Mouse (Mus musculus) lung, adult 2 months (tissue): ENCODE data around the gene Pdgfb. TPM values are rescaled to one million over a fixed set of nuclear protein-coding genes. Genes with fewer than 3 reads are reported as not detected.

Experiments
- DNase-seq: peaks from one replicate; pipeline ENCODE4 v3.0.0; 2022
- H3K4me1 ChIP-seq: fragments of 200-500 bp; 2 replicates; pipeline ENCODE4 v1.6.1; 2011; ENCODE audit warnings: low read length; ENCODE audit not compliant: control insufficient read depth, insufficient read depth
- H3K4me3 ChIP-seq: fragments of 200-500 bp; replicated peaks from 2 replicates; pipeline ENCODE3; 2011; ENCODE audit warnings: low read depth, mild to moderate bottlenecking, control low read depth, low read length; ENCODE audit errors: extremely low read depth
- CTCF ChIP-seq: fragments of 200-500 bp; IDR thresholded peaks from 2 replicates; pipeline ENCODE4 v1.5.1; 2011; ENCODE audit warnings: mild to moderate bottlenecking, low read length, control low read depth; ENCODE audit not compliant: insufficient read depth
- POLR2A ChIP-seq: fragments of 200-500 bp; IDR thresholded peaks from 2 replicates; pipeline ENCODE4 v1.6.1; 2011; ENCODE audit warnings: low read depth, mild to moderate bottlenecking, control low read depth, low read length, borderline replicate concordance; ENCODE audit errors: extremely low read depth
- WGBS: fragments of 180-500 bp; shearing (Covaris S2); methylation state at CpG from one replicate; pipeline ENCODE4 v1.1.7; 2018; 5-methylcytosine and 5-hydroxymethylcytosine counted together
- polyA plus RNA-seq: library from polyadenylated mRNA; depleted of rRNA; stranded (reverse); fragments of >200 nt; gene quantifications from 2 replicates; pipeline ENCODE4 v1.2.3, GENCODE M21; 2012; rRNA removed

Gene Pdgfb
- polyA plus RNA-seq, 1 experiment, result 155 TPM

DNA sequence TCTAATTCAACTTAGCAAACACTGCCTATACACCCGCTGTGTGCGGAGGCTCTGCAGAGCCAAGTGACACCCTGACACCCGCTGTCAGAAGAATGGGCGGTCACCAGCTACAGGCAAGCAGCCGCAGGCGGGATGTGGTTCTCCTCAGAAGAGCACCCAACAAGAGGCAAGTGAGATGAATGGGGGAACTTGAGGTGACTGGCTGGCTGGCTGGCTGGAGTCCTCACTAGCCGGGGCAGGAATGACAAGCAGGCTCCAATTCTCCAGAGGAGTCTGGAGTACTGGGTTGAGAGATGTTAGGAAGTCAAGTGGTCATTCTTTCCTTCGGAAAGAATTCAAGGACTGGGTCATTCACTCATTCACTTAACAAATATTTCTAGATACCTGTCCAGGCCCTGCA lies 58.2 kb downstream of the Pdgfb start:
- DNase-seq, result no peak
- WGBS, result 42% methylated on average over 8 of the region's 8 CpGs
- TF ChIP-seq POLR2A, result no peak
- TF ChIP-seq CTCF, result no peak
- H3K4me1 ChIP-seq, result peaks cover 9% of the 10 kb centered on the region; the same call in 1 of the 2 replicates
- H3K4me3 ChIP-seq, result no peak overlapping the region

DNA sequence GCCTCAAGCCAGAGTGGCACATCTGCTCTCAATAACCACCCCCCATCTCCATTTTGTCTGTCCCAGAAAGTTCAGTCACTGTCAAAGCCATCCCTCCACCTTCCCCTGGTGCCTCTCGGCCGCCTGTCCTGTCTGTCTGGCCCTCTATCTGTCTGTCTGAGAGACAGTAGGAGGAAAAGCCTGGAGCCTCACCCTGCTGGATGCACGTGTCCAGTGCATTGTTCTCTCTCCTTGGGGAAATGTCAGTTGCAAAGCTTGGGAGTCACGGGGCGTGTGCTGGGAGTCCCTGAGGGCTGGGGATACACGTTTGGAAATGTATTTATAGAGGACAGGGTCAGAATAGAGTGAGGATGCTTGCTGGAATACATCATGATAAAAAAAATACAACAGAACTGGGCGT lies 61.3 kb downstream of the Pdgfb start:
- 56% methylated on average over 7 of the region's 7 CpGs for WGBS

DNA sequence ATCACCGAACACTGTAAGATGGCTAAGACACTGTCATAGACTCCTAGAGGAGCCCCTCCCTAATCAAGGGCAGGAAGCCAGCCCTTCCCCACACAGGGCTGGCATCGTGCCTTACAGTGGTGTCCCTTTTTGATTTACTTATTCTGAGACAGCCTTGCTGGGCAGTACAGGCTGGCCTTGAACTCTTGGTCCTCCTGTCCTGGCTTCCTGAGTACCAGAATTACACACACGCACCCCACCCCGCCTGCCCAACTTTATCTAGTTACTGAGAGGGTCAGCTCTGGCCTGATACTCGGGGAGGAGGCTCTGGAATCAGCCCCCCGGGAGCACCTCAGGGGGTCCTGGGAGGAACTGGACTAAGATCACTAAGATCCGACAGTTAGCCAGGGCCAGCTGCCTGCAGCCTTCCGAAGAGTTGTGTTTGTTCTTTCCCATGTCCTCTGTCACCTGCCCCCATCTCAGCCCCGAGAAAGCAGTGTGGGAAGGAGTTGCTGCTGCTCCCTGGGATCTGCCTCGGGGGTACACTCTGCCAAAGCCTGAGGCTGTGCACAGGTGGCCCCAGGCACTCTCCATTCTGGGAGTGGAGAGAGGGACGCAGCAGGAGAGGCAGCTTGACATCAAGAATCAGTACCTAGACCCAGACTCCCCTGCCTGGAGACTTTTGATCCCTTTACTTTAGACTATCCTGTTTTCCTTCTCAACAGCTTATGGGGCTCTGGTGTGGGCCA lies 62.1 kb downstream of the Pdgfb start:
- 35% methylated on average over 11 of the region's 11 CpGs for WGBS
- no peak overlapping the region for H3K4me3 ChIP-seq
- no peak for DNase-seq
- no peak for TF ChIP-seq POLR2A
- TF ChIP-seq CTCF, result no peak
- peaks cover 23% of the 10 kb centered on the region for H3K4me1 ChIP-seq

More for the DNA sequence above, 61.3 kb downstream of the Pdgfb start:
- no peak for DNase-seq
- H3K4me1 ChIP-seq, result peaks cover 23% of the 10 kb centered on the region
- H3K4me3 ChIP-seq, result no peak overlapping the region
- TF ChIP-seq POLR2A (no peak), CTCF (no peak)

DNA sequence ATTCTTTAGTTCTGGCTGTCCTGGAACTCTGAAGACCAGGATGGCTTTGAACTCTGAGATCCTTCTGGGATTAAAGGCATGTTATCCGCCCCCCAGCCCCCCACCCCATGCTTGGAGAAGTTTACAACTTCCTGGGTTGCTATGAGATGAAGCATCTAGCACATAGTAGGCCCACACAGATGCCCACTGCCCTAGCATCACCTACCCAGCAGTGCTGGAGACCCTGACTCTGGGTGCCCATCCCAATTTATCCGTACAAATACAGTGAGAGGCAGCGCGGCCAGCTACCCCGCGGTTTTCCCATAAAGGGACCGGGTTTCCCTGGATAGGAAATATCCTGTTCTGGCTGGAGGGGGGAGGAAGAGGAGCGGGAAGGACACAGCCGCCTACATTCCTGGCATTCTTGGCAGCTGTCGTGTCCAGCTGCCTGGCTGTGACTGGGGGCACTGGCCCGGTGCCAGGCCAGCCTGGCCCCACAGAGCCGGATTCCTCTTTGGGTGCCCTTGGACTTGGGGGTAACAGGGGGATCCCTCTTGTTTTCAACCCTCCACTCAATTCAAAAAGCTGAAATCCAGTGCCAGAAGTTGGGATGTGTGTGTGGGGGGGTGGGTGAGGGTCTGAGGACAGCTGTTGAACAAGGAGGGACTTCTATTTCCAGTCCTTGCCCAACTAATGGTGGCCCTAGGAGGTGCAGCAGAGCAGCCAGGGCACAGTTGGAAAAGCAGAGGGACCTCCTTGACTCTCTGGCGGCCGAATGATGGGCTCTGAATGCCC lies 62.9 kb downstream of the Pdgfb start:
- peak; percentile 68 for DNase-seq
- Histone ChIP-seq H3K4me3 (no peak overlapping the region), H3K4me1 (peaks cover 23% of the 10 kb centered on the region)
- WGBS, result 21% methylated on average over 14 of the region's 14 CpGs
- TF ChIP-seq CTCF (no peak), POLR2A (no peak)

DNA sequence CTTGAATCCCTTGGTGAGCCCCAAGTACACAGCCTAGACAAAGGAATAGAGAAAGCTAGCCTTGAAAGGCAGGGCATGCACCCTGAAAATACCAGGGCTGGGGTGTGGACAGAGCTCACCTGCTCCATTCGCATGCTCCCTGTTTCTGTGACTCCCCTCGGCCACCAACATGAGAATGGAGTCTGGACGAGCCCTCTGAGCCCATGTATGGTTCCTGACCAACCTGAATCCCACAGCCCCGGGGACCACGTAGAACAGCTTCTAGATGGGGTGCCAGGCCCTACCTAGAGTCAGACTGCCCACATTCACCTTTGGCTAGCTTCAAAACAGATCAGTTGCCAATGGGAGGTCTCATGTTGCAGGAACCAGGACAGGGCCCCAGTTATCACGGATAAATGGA lies 63.6 kb downstream of the Pdgfb start:
- Histone ChIP-seq H3K4me1 (peaks cover 23% of the 10 kb centered on the region), H3K4me3 (no peak overlapping the region)
- TF ChIP-seq CTCF (no peak), POLR2A (no peak)
- 78% methylated on average over 6 of the region's 6 CpGs for WGBS
- DNase-seq, result no peak

DNA sequence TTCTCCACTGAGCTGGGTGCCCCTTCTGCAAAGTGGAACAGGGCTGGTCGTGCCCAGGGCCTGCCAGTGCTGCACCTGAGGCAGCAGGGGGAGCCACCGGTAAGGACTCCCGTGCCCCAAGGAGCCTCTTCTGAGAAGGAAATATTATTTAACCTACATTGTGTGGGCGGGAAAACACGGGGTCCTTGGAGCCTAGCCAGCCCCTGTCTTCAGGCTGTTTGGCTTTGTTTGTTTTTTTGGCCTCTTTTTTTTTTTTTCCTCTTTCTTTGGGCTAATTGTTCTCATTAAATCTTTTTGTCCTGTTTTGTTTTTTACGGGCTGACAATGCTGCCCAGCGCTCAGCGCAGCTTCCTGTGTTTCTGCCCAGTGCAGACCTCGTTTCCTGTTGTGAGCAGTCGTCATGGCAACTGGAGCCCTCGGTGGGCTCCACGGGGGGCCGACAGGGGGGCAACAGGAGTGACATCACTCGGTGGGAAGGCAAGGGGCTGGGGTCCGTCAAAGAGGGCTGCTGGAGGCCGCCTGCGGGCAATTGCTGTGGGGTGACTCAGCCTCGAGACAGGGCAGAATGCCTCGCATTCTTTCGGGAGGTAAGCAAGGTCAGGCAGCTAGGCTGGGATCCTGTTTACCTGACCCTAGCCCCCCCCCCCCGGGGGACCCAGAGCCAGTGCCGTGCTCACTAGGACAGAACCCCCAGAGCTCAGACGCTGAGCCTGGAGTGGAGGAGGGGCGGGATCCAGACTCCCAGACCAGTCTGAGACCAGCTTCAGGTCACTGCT lies 64.3 kb downstream of the Pdgfb start:
- TF ChIP-seq POLR2A (no peak), CTCF (peak; percentile 74)
- no peak overlapping the region for H3K4me3 ChIP-seq
- peak; percentile 76 for DNase-seq
- H3K4me1 ChIP-seq, result peaks cover 23% of the 10 kb centered on the region
- 3% methylated on average over 24 of the region's 24 CpGs for WGBS

DNA sequence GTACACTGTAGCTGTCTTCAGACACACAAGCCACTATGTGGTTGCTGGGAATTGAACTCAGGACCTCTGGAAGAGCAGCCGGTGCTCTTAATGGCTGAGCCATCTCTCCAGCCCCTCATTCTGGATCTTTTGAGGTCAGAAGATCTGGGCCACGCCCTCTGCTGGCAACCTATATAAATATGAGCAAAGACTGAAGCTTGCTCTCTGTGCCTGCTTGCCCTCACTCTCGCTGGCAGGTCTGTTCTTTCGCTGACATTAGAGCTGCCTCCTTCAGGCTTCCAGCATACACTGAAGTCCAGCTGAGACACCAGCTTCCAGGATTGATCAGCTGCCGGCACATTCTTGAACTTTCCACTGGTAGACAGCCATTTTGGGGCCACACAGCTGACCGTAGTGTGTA lies 67.1 kb downstream of the Pdgfb start:
- TF ChIP-seq CTCF, result 0 out of 2 replicates have a peak, but pooled peaks have one; percentile 6
- no peak for TF ChIP-seq POLR2A
- no peak for DNase-seq
- WGBS, result 62% methylated on average over 6 of the region's 6 CpGs

DNA sequence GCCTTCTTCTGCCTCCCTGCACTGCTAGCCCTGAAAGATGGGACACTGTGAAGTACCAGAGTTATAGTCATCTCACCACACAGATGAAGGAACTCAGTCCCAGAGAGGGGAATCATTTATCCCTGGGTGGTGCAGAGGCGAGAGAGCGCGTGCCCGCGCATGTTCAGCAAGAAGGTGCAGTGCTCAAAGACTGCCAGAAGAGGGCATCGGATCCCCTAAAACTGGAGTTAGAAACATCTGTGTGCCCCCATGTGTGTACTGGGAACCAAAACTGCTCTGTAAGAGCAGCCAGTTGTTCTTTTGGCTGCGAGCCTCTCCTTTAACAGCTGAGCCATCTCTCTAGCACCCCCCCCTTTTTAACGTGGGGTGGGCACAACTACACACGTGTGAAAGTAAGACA lies 68.0 kb downstream of the Pdgfb start:
- peak; percentile 36; the same call in 1 of the 2 replicates for TF ChIP-seq CTCF
- TF ChIP-seq POLR2A, result no peak
- WGBS, result 74% methylated on average over 9 of the region's 9 CpGs
- DNase-seq, result no peak

More for the DNA sequence above, 67.1 kb downstream of the Pdgfb start:
- H3K4me1 ChIP-seq, result peaks cover 17% of the 10 kb centered on the region
- H3K4me3 ChIP-seq, result no peak overlapping the region

DNA sequence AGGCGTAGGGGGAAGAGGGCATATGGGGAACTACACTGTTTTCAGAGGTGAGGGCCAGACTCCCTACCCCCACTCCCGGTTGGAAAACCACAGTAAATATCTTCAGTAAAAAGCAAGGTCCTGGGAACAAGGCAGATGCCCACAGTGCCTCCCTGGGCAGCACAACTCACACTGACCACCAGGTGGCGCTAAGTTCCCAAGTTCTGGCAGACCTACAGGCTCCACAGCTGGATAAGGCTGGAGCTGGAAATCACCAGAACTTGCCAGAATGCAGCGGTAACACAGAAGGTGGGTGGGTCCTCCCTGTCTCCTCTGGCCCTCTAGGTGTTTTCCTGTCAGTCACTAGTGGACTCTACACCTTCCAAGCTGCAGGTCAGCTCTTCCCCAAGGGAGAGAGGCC lies 68.8 kb downstream of the Pdgfb start:
- H3K4me3 ChIP-seq, result no peak overlapping the region
- DNase-seq, result peak; percentile 91
- TF ChIP-seq POLR2A, result no peak
- TF ChIP-seq CTCF, result peak; percentile 99
- peaks cover 10% of the 10 kb centered on the region for H3K4me1 ChIP-seq
- WGBS, result 12% methylated on average over 4 of the region's 4 CpGs

More for the DNA sequence above, 68.0 kb downstream of the Pdgfb start:
- Histone ChIP-seq H3K4me3 (no peak overlapping the region), H3K4me1 (peaks cover 17% of the 10 kb centered on the region)

Other genes with a start within 250 kb of the Pdgfb start
- 51.1 and 51.2 TPM in 2 replicates for gene Dnal4, start 237.1 kb downstream of the Pdgfb start, polyA plus RNA-seq
- 3.1 and 3.7 TPM in 2 replicates for gene Nptxr, start 210.2 kb downstream of the Pdgfb start, polyA plus RNA-seq
- gene Npcd, start 180.7 kb downstream of the Pdgfb start, polyA plus RNA-seq, result 0.50 and 1.4 TPM in 2 replicates
- 87.3 and 94.1 TPM in 2 replicates for gene Cbx6, start 180.3 kb downstream of the Pdgfb start, polyA plus RNA-seq
- 29.7 and 36.7 TPM in 2 replicates for gene Apobec3, start 123.3 kb downstream of the Pdgfb start, polyA plus RNA-seq
- gene Cbx7, start 43.9 kb downstream of the Pdgfb start, polyA plus RNA-seq, result 72.5 and 75.9 TPM in 2 replicates
- 44.1 and 50.9 TPM in 2 replicates for gene Syngr1, start 76.4 kb upstream of the Pdgfb start, polyA plus RNA-seq
- 369 and 428 TPM in 2 replicates for gene Rpl3, start 76.9 kb upstream of the Pdgfb start, polyA plus RNA-seq
- gene Tab1, start 118.2 kb upstream of the Pdgfb start, polyA plus RNA-seq, result 19.1 and 23.5 TPM in 2 replicates
- gene Mgat3, start 158.7 kb upstream of the Pdgfb start, polyA plus RNA-seq, result 21.5 and 23.9 TPM in 2 replicates
- gene Mief1, start 219.0 kb upstream of the Pdgfb start, polyA plus RNA-seq, result 10.7 and 14.6 TPM in 2 replicates
- gene AC140267.1, start 220.9 kb upstream of the Pdgfb start, polyA plus RNA-seq, result not detected in 2 replicates
- 142 and 154 TPM in 2 replicates for gene Atf4, start 240.2 kb upstream of the Pdgfb start, polyA plus RNA-seq
- 14.4 and 15.6 TPM in 2 replicates for gene Rps19bp1, start 249.3 kb upstream of the Pdgfb start, polyA plus RNA-seq